Mouse (Mus musculus) large intestine, adult 2 months (tissue): ENCODE data around the gene Spata7. TPM values are rescaled to one million over a fixed set of nuclear protein-coding genes. Genes with fewer than 3 reads are reported as not detected.
"Not testable (repeated sequence)": the region's sequence is repeated elsewhere in the genome, so short reads cannot be mapped to it uniquely, and the experiment has no call there.

Experiments
- DNase-seq: peaks from one replicate; pipeline ENCODE4 v3.0.0-alpha.2; 2012; ENCODE audit warnings: low read depth, low spot score
- WGBS: fragments of 180-500 bp; shearing (Covaris S2); methylation state at CpG from one replicate; pipeline ENCODE4 v1.1.7; 2018; 5-methylcytosine and 5-hydroxymethylcytosine counted together
- polyA plus RNA-seq: library from polyadenylated mRNA; depleted of rRNA; stranded (reverse); fragments of >200 nt; gene quantifications from 2 replicates; pipeline ENCODE4 v1.2.3, GENCODE M21; 2012; rRNA removed

The Spata7 gene
- 1.2 and 1.6 TPM in 2 replicates for polyA plus RNA-seq

DNA sequence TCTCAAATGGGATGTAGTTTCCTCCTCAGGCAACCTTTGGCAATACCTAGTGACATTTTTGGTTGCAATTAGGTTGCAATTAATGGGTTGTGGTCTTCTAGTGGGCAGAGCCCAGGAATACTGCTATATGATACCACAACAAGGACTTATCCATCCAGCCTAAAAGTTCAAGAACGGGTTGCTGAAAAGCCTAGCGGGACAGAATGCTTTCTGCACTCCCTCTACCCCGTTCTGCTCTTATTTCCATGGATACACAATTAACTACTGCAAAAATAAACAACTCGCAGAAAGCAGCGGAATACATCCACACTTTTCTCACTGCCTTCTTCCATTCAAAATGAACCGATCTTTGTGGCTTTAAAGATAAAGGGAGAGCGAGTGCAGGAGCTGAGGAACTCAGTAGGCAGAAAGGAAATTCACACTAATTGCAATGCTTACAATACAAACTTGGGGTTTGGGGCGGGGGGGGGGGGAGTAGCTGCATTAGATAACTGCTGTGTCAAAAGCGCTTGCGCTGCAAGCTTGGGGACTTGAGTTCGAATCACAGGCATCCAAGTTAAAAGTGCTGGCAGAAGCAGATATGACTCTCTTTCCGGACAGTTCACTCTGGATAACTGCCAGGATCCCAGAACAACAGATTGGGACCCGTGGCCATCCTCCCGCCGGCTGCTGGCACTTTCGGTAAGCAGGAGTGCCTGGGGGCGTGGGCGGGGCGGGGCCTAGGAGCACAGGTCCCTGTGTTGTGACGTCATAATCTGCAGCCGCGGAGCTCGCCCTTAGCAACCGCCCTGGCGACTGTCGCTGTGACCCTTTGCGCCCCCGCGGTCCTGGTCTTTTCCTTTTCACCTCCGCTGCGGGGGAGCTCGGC, at the start of gene Spata7:
Gene Spata7 (plus strand): TSS at position 766 of the 868 bp plus-strand sequence.
- WGBS: 2% methylated on average over 32 of the region's 32 CpGs
- DNase-seq: peak; percentile 43

GRCm38 (mm10) chr12:98585302-98585701, 42.7 kb upstream of the Spata7 start:
- 45% methylated on average over 3 of the region's 3 CpGs for WGBS
- no peak for DNase-seq

DNA sequence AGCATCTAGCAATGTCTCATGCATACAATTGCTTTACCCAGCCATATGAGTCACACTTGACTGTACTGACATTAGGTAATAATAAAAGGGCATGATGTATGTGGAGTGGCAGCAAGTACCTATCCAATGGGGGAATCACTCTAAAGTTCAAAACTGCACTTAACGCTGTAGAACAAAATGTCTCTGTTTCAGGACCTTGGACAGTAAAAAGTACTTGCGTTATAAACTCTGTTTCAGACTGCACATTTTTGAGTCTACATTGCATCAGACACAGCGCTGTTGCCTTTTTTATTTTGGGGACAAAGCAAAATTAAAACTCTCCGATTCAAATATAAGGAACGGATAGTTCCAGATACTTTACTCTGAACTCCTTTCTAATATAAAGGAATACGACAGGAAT, 39.4 kb upstream of the Spata7 start:
- no peak for DNase-seq
- 61% methylated on average over 6 of the region's 6 CpGs for WGBS

DNA sequence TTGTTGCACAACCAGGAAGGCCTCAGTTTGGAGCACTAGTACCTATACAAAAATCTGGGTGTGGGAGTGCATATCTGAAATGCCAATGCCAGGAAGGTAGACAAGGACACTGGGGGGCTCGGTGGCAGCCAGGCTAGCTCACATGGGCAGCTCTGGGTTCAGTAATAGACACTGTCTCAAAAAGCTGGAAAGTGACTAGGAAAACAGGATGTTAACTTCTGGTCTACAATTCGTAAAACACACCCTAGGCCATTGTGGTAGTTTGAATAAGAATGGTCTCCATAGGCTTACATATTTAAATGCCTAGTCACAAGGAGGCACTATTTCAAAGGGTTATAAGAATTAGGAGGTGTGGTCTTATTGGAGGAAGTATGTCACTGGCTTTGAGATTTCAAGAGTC, 36.9 kb upstream of the Spata7 start:
- 84% methylated on average over 2 of the region's 2 CpGs for WGBS
- DNase-seq: no peak

- no peak for DNase-seq
- WGBS: 82% methylated on average over 5 of the region's 5 CpGs
Measured at GRCm38 (mm10) chr12:98600861-98601260, 27.1 kb upstream of the Spata7 start.

- WGBS: 44% methylated on average over 6 of the region's 6 CpGs
- DNase-seq: no peak
Measured at GRCm38 (mm10) chr12:98602114-98602513, 25.8 kb upstream of the Spata7 start.

GRCm38 (mm10) chr12:98605264-98605663, 22.7 kb upstream of the Spata7 start:
- no peak for DNase-seq
- WGBS: 68% methylated on average over 1 of the region's 1 CpGs

DNA sequence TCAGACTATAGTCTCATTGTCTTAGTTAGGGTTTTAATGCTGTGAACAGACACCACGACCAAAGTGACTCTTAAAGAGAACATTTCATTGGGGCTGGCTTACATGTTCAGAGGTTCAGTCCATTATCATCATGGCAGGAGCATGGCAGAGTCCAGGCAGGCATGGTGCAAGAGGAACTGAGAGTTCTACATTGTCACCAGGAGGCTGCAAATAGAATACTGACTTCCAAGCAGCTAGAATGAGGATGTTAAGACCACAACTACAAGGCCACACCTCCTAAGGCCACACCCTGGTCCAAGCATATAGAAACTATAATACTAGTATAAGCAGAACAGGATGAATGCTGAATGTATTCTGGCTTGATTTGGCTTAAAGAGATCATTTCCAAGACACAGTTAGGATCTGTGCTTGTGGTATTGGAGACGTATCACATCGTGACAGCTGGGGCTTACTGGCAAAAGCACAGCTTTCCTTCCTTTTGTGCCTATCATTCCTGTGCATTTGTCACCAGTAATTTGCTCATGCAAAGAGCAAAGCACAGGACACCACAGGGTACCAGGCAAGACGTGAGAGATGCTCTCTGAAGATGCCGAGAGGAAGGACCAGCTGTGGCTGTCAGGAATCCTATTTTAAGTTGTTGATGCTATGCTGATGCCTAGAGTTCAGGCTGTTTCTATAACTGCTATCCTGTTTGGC, 21.2 kb upstream of the Spata7 start:
- no peak for DNase-seq
- WGBS: 69% methylated on average over 5 of the region's 5 CpGs

- WGBS: 53% methylated on average over 3 of the region's 3 CpGs
Measured at GRCm38 (mm10) chr12:98610341-98610740, 17.6 kb upstream of the Spata7 start.

GRCm38 (mm10) chr12:98614910-98615508, 12.9 kb upstream of the Spata7 start:
- no peak for DNase-seq
- WGBS: 53% methylated on average over 3 of the region's 3 CpGs

More at GRCm38 (mm10) chr12:98610341-98610740, 17.6 kb upstream of the Spata7 start:
- DNase-seq: no peak

- no peak for DNase-seq
- 14% methylated on average over 5 of the region's 5 CpGs for WGBS
Measured at GRCm38 (mm10) chr12:98615746-98616145, 12.2 kb upstream of the Spata7 start.

- no peak for DNase-seq
- 22% methylated on average over 2 of the region's 2 CpGs for WGBS
Measured at GRCm38 (mm10) chr12:98619496-98619895, 8.5 kb upstream of the Spata7 start.

DNA sequence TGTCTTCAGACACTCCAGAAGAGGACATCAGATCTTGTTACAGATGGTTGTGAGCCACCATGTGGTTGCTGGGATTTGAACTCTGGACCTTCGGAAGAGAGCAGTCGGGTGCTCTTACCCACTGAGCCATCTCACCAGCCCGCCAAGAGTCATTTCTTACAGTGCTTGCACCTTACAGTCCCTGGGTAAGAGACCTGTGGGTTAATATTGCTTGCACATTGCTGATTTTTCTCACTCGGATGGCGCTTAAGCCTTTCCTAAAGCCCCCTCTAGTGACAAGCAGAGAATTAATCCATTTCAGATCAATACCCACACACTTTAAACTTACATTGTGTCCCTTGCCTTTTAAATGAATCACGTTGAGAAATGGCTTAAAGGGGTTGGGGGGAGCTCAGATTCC, 7.0 kb upstream of the Spata7 start:
- not testable (repeated sequence) for DNase-seq
- WGBS: 39% methylated on average over 6 of the region's 6 CpGs

DNA sequence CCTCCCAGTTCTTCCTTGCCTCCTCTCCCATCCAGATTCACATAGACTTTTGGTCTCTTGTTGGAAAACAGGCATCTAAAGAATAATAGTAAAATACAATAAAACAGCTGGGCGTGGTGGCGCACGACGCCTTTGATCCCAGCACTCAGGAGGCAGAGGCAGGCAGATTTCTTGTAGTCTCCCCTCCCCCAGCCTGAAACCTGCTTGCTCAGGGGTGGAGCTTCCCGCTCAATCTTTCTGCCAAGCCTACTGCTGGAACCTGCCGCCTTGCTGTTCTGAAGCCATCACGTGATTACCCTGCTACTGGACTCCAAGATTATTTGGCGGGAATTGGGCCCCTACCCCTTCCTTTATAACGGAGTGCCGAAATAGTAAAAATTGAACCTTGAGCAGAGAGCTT, 4.7 kb upstream of the Spata7 start:
- not testable (repeated sequence) for DNase-seq
- 88% methylated on average over 10 of the region's 10 CpGs for WGBS

- 3% methylated on average over 16 of the region's 16 CpGs for WGBS
- no peak for DNase-seq
Measured at GRCm38 (mm10) chr12:98628260-98628970, 458 bp downstream of the Spata7 start.

- no peak for DNase-seq
Measured at GRCm38 (mm10) chr12:98644852-98645251, 16.9 kb downstream of the Spata7 start.

GRCm38 (mm10) chr12:98656873-98657272, 28.9 kb downstream of the Spata7 start:
- WGBS: 91% methylated on average over 2 of the region's 2 CpGs

DNA sequence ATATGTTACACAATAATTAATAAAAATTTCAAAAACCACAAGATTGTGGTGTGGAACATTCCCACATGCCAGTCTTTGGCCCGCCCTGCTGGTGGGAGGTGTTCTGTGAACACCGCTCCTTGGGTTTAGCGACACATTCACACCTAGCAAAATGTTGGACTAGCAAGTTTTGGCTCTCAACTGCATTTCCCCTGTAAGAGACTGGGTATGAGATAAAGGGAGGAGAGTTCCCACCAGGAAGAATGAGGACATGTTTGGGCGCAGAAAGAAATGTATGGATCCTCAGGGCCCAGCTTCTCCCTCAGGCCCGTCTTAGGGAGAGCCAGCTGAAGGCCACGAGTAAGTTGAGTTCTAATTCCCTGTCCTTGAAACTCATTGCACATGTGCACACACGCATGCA, 34.7 kb downstream of the Spata7 start:
- DNase-seq: no peak
- 93% methylated on average over 7 of the region's 7 CpGs for WGBS

More at GRCm38 (mm10) chr12:98656873-98657272, 28.9 kb downstream of the Spata7 start:
- DNase-seq: no peak

GRCm38 (mm10) chr12:98668132-98668814, 40.3 kb downstream of the Spata7 start:
- DNase-seq: peak; percentile 18
- WGBS: 47% methylated on average over 10 of the region's 10 CpGs
